In the genomic region with DNA sequence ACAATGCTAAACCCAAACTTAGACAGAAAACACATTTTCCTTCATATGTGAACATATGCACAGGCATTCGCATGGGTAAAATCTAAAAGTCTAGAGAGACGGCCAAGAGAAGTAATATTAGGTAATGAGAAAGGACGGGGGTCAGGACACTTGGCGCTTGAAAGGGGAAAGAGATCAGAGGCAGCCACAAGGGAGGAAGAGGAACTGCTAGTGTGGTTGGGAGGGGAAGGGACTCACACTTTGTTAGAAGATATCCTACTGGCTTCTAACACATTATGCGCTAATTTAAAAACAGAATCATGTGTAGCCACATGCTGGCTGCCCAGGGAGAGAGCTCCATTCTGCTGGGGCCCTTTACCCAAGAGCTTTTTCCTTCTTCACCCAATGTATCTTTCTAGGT, we compare ENCODE assay signal across 21 mouse cellular contexts.
DNase-seq lines count a peak whose midpoint lies in the region; ATAC-seq and TF ChIP-seq lines count a peak whose summit lies in the region.
"Had no signal": no experiment of that assay in that cellular context is flagged by ENCODE, and none has a peak within 500 bp of the region (broad histone marks: within the 10 kb centered on the region; RNA-seq: fewer than 3 reads in every experiment).

No protein-coding gene starts in this region.

- no peaks in the 10 kb centered on the region for H3K36me3 ChIP-seq in lung, postnatal 0 days (ENCODE audit: insufficient read depth, low read length)
- H3K36me3 ChIP-seq: embryonic facial prominence, embryonic 13.5 days; intestine, embryonic 15.5 days; liver, embryonic 13.5 days; midbrain, embryonic 10.5 days had no signal

- H3K9me3 ChIP-seq in lung, postnatal 0 days (ENCODE audit: low read length): no peaks in the 10 kb centered on the region
- H3K9me3 ChIP-seq: embryonic facial prominence, embryonic 13.5 days; intestine, embryonic 15.5 days; liver, embryonic 13.5 days had no signal

- H3K4me2 ChIP-seq in lung, postnatal 0 days (replicated peaks; ENCODE audit: low read depth, low read length): no peak overlapping the region
- H3K4me2 ChIP-seq: embryonic facial prominence, embryonic 13.5 days; heart, embryonic 11.5 days; hindbrain, embryonic 14.5 days; intestine, embryonic 15.5 days; liver, embryonic 13.5 days had no signal

- H3K27me3 ChIP-seq in lung, postnatal 0 days (replicated peaks; ENCODE audit: insufficient read depth, low read length): no peaks in the 10 kb centered on the region

- H3K4me1 ChIP-seq in lung, postnatal 0 days (ENCODE audit: insufficient read depth, low read depth, low read length): no peaks in the 10 kb centered on the region
- H3K4me1 ChIP-seq in bone marrow, adult 2 months (ENCODE audit: control insufficient read depth, insufficient read depth, low read length): peaks cover 13% of the 10 kb centered on the region
- H3K4me1 ChIP-seq: intestine, embryonic 15.5 days; liver, embryonic 13.5 days had no signal

- peak; percentile 46 for DNase-seq in lung, postnatal 25 days (ENCODE audit: low spot score)
- no peak for DNase-seq in lung, postnatal 0 days (ENCODE audit: low spot score)
- DNase-seq in adrenal gland, postnatal 14 days: no peak
- DNase-seq in kidney, adult 8-10 months: no peak
- no peak for DNase-seq in adrenal gland, adult 18-20 months (ENCODE audit: low spot score in 2 of 2)
- DNase-seq: cerebellum, adult 9-11 months; heart, postnatal 14 days; kidney, postnatal 36 days; left cerebral cortex, postnatal 4 days; liver, embryonic 13.5 days; thymus, postnatal 36 days had no signal

- no peak overlapping the region for H3K27ac ChIP-seq in lung, postnatal 0 days (ENCODE audit: low read length)
- peak overlapping the region; percentile 31; the same call in 1 of the 2 replicates for H3K27ac ChIP-seq in bone marrow, adult 2 months (ENCODE audit: control insufficient read depth, insufficient read depth, low read depth, low read length, poor library complexity)
- H3K27ac ChIP-seq: embryonic facial prominence, embryonic 13.5 days; hindbrain, embryonic 14.5 days; intestine, embryonic 15.5 days; left cerebral cortex, adult 2 months; liver, embryonic 13.5 days; midbrain, embryonic 10.5 days had no signal

- ATAC-seq in lung, postnatal 0 days: no peak
- peak; percentile 55 to 72 for ATAC-seq in hematopoietic stem cell, adult 5-6 weeks (replicated peaks in 1 of 2; ENCODE audit: insufficient read depth in 1 of 2, low FRiP score in 2 of 2, low TSS enrichment in 1 of 2, low read depth in 1 of 2, poor library complexity in 2 of 2, severe bottlenecking in 2 of 2)
- ATAC-seq: activated CD4-positive, CD25-positive, alpha-beta regulatory T cell, adult 4 months; forebrain, embryonic 14.5 days; intestine, embryonic 15.5 days had no signal

- WGBS in lung, postnatal 0 days: 77% methylated on average over 5 of the region's 5 CpGs
- 10% methylated on average over 5 of the region's 5 CpGs for WGBS in bone marrow, adult 2 months

- no peak for TF ChIP-seq POLR2A in bone marrow, adult 2 months (IDR thresholded peaks at IDR 0.05; ENCODE audit: borderline replicate concordance, control insufficient read depth, low read depth, low read length)

- H3K9ac ChIP-seq in lung, postnatal 0 days (replicated peaks; ENCODE audit: low read depth): no peak overlapping the region
- H3K9ac ChIP-seq: embryonic facial prominence, embryonic 13.5 days; hindbrain, embryonic 14.5 days; intestine, embryonic 15.5 days; liver, embryonic 13.5 days had no signal

- TF ChIP-seq CTCF in lung, postnatal 0 days (IDR thresholded peaks at IDR 0.05): no peak
- TF ChIP-seq CTCF in bone marrow, adult 2 months (IDR thresholded peaks at IDR 0.05; ENCODE audit: control insufficient read depth, insufficient read depth, low read length): no peak

- no peak for TF ChIP-seq EP300 in lung, postnatal 0 days (IDR thresholded peaks at IDR 0.05)

- no peak overlapping the region for H3K4me3 ChIP-seq in lung, postnatal 0 days (ENCODE audit: low read depth, low read length)
- H3K4me3 ChIP-seq in bone marrow, adult 2 months (replicated peaks; ENCODE audit: control insufficient read depth, low read depth, low read length): no peak overlapping the region
- H3K4me3 ChIP-seq: embryonic facial prominence, embryonic 13.5 days; intestine, embryonic 15.5 days; left cerebral cortex, adult 2 months; liver, embryonic 13.5 days; midbrain, embryonic 10.5 days had no signal
